Mouse (Mus musculus) neural tube, embryonic 15.5 days (tissue): Measurements from ENCODE around the gene Gpatch3. TPM values are rescaled to one million over a fixed set of nuclear protein-coding genes. Genes with fewer than 3 reads are reported as not detected.
A peak's percentile ranks its signal among the peaks of the same experiment; 100 is the strongest.

Experiments
- ATAC-seq: fragments of 200-750 bp; cut with Nextera tagmentation; 2 replicates; pipeline ENCODE4 v1.8.0; 2017; ENCODE audit warnings: mild to moderate bottlenecking, moderate TSS enrichment, moderate library complexity; ENCODE audit not compliant: low FRiP score
- H3K27ac ChIP-seq: fragments of 300-500 bp; sonication (generic); replicated peaks from 2 replicates; pipeline ENCODE4 v1.5.1; 2015; ENCODE audit warnings: mild to moderate bottlenecking, inconsistent platforms
- H3K27me3 ChIP-seq: fragments of 300-500 bp; sonication (generic); replicated peaks from 2 replicates; pipeline ENCODE4 v1.6.1; 2015; ENCODE audit warnings: inconsistent platforms
- H3K36me3 ChIP-seq: fragments of 300-500 bp; sonication (generic); 2 replicates; pipeline ENCODE4 v1.6.1; 2015; ENCODE audit warnings: inconsistent platforms
- H3K4me1 ChIP-seq: fragments of 300-500 bp; sonication (generic); 2 replicates; pipeline ENCODE4 v1.6.1; 2015; ENCODE audit warnings: inconsistent platforms
- H3K4me2 ChIP-seq: fragments of 300-500 bp; sonication (generic); 2 replicates; pipeline ENCODE4 v1.6.1; 2015; ENCODE audit warnings: inconsistent platforms, mild to moderate bottlenecking, moderate library complexity
- H3K4me3 ChIP-seq: fragments of 300-500 bp; sonication (generic); replicated peaks from 2 replicates; pipeline ENCODE4 v1.5.1; 2015; ENCODE audit warnings: mild to moderate bottlenecking, inconsistent platforms
- H3K9ac ChIP-seq: fragments of 300-500 bp; sonication (generic); replicated peaks from 2 replicates; pipeline ENCODE4 v1.6.1; 2015; ENCODE audit warnings: mild to moderate bottlenecking, inconsistent platforms
- H3K9me3 ChIP-seq: fragments of 300-500 bp; sonication (generic); replicated peaks from 2 replicates; pipeline ENCODE4 v1.6.1; 2016; ENCODE audit warnings: inconsistent platforms
- WGBS: fragments of 180-500 bp; shearing (Covaris S2); methylation state at CpG from one replicate; pipeline ENCODE4 v1.1.7; 2015; ENCODE audit warnings: mixed read lengths; 5-methylcytosine and 5-hydroxymethylcytosine counted together
- polyA plus RNA-seq: library from polyadenylated mRNA; unstranded; fragments of >200 nt; fragmentation: Nextera tagmentation; extraction: Ambion mirVana; gene quantifications from 2 replicates; pipeline ENCODE4 v1.2.1, GENCODE M21; 2015

Gpatch3 gene
- polyA plus RNA-seq, result 5.8 TPM in 2 replicates

DNA sequence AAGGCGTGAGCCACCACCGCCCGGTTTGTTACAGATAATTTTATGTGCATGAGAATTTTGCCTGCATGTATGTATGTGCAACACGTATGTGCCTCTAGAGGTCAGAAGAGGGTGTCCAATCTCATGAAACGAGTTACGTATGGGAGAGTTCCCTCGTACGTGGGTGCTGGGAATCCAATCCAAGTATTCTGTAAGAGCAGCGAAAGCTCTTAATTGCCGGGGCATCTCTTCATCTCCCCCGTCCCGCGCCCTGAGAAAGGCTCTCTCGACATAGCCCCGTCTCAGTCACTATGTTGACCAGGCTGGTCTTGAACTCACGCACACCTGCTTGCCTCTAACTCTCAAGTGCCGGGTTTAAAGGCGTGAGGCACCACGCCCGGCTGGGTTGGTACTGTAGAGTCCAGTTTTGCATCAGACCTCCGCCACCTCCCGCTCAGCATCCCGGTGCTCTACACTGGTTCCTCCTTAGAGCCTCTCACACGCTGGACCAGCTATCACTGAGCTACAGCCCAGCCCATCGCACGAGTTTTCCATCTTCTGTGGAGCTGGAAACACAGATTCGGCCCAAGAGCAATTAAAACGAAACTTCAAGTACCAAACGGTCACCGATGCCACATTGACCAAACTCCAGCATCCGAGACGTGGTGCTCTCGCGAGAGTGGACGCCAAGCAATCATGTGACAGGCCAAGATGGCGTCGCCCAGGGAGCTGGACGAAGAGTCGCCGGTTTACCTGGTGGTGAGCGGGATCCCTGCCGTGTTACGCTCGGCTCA lies at the start of gene Gpatch3:
Gene Gpatch3 (plus strand): TSS at position 676 of the 773 bp plus-strand sequence.
- peak within 1 kb of the TSS; percentile 95 for H3K4me3 ChIP-seq
- H3K27me3 ChIP-seq, result no peaks in the 10 kb centered on the region
- peaks cover 16% of the 10 kb centered on the region for H3K36me3 ChIP-seq
- peak; percentile 94 for ATAC-seq
- 5% methylated on average over 44 of the region's 44 CpGs for WGBS
- H3K9ac ChIP-seq, result peak within 1 kb of the TSS; percentile 84
- peak within 1 kb of the TSS; percentile 82 for H3K4me2 ChIP-seq
- H3K27ac ChIP-seq, result peak within 1 kb of the TSS; percentile 84
- H3K9me3 ChIP-seq, result no peaks in the 10 kb centered on the region
- H3K4me1 ChIP-seq, result peaks cover 16% of the 10 kb centered on the region

DNA sequence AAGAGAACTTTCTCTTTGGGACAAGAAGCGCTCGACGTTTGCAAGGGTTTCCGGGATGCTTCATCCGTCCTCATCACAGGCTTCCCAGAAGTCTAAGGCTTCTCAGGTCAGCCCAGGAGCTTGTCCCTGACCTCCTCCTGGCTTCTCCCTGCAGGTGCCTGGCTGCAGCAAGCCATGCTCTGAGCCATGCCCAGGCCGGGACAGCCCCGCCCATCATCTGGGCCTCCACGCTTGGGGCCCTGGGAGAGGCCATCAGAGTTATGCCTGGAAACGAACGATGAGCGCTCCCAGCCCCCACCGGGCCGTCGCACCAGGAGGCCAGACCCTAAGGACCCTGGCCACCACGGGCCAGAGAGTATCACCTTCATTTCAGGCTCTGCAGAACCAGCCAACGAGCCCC lies 46.8 kb upstream of the Gpatch3 start:
- H3K9ac ChIP-seq, result no peak overlapping the region
- H3K4me3 ChIP-seq, result no peak overlapping the region
- no peaks in the 10 kb centered on the region for H3K4me1 ChIP-seq
- WGBS, result 78% methylated on average over 16 of the region's 16 CpGs
- no peaks in the 10 kb centered on the region for H3K9me3 ChIP-seq
- no peak overlapping the region for H3K4me2 ChIP-seq
- no peak for ATAC-seq
- H3K36me3 ChIP-seq, result peaks cover 49% of the 10 kb centered on the region
- no peaks in the 10 kb centered on the region for H3K27me3 ChIP-seq
- no peak overlapping the region for H3K27ac ChIP-seq

DNA sequence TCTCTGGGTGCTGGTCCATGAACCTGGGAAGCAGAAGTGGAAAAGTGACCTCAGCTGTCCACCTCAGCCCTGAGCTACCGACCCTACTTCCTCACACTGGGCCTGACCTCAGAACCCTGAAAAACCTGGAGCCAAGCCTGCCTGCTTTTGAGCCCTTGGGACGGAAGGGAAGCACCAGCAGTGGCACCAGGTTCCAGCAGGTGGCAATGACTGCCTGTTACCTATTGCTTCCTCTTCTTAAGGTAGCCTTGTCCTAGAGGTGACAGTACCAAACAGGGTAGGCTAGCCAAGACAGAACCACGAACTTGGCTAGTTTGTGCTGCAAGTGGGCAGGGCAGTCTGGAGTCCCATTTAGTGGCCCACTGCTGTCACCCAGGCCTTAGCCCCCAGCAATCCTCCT lies 41.8 kb upstream of the Gpatch3 start:
- H3K27ac ChIP-seq, result no peak overlapping the region
- H3K27me3 ChIP-seq, result no peaks in the 10 kb centered on the region
- 88% methylated on average over 3 of the region's 3 CpGs for WGBS
- no peak overlapping the region for H3K4me2 ChIP-seq
- ATAC-seq, result no peak
- no peaks in the 10 kb centered on the region for H3K9me3 ChIP-seq
- H3K4me3 ChIP-seq, result no peak overlapping the region
- H3K36me3 ChIP-seq, result peaks cover 86% of the 10 kb centered on the region
- H3K9ac ChIP-seq, result no peak overlapping the region
- no peaks in the 10 kb centered on the region for H3K4me1 ChIP-seq

DNA sequence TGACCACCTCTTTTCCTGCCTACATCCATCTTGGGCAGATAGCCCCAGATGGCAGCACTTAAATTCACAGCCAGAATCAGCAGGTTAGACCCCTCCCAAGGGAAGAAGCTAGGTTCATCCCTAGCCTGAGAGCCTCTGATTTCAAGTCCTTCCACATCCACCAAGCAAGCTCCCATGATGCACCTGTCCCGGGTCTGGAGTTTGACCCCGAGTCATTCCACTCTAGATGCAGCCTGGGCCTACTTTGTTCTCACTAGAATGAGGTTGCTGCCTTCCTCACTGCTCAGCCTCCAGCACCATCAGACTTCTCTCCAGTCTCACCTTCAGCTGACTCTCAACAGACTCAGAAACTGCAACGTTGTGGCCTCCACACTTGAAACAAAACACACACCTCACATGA lies 38.5 kb upstream of the Gpatch3 start:
- Histone ChIP-seq H3K9ac (no peak overlapping the region), H3K9me3 (no peaks in the 10 kb centered on the region), H3K4me3 (no peak overlapping the region), H3K36me3 (peaks cover 77% of the 10 kb centered on the region), H3K27ac (no peak overlapping the region), H3K4me1 (no peaks in the 10 kb centered on the region), H3K4me2 (no peak overlapping the region), H3K27me3 (no peaks in the 10 kb centered on the region)
- no peak for ATAC-seq
- WGBS, result 87% methylated on average over 3 of the region's 3 CpGs

DNA sequence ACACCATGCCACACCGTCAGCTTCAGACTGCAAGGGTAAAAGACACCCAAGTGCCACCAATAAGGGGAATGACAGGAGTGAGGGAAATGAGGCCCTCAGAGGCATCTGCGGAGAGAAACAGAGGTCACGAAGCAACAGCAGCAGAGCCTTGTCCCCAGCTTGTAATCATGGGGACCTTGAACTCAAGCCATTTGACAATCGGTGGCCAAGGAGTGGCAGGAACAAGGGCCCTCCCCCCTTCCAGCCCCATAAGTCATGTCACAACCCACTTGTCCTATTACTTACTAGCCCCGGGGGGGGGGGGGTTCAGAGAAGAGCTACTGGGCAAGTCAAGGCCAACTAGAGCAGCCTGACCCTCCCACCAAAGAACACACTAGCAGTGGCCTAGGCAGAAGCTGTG lies 37.9 kb upstream of the Gpatch3 start:
- H3K4me2 ChIP-seq, result no peak overlapping the region
- H3K9me3 ChIP-seq, result no peaks in the 10 kb centered on the region
- 92% methylated on average over 5 of the region's 5 CpGs for WGBS
- no peaks in the 10 kb centered on the region for H3K27me3 ChIP-seq
- H3K4me1 ChIP-seq, result no peaks in the 10 kb centered on the region
- no peak overlapping the region for H3K4me3 ChIP-seq
- peaks cover 76% of the 10 kb centered on the region for H3K36me3 ChIP-seq
- H3K9ac ChIP-seq, result no peak overlapping the region
- no peak overlapping the region for H3K27ac ChIP-seq
- ATAC-seq, result no peak

DNA sequence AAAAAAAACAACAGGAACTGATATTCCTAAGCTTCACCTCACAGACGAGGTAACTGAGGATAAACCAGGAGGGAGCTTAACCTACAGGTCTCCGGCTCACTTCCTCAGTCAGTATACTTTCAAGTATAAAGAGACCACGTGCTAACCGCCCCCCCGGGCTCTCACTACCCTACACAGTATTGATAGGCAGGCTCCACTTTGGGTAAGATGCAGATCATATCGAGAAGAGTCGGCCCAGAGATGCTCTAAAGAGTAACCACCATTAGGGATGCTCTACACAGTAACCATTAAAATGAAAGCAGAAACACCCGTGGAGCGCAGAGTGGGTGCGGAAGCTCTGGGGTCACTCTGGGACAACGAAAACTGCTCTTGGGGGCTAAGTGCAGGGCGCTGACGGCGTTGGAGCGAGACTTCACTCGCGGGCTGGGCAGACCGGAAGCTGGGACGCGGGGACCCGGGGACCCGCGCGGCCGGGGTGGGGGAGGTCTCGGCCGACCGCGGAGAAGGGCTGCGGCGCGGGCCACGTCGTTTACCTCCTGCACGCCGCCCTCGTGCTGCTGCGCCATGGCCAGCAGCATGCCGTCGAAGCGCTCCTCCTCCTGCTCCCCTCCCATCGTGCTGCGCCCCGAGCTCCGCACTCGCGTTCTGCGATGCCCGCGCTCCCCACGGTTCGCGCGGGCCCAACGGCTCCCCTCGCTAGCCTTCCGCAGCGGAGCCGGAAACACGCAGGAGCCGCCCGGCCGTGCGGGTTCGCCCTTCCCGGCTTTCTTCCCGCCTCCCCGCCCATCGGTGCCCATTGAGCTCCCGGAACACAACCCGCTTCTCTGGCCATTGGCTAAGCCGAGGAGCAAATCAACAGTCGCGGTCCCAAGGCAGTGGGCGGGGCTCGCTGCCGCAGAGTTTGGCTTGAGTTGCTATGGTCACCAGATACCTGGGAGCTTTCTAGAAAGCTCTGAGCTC lies 29.0 kb upstream of the Gpatch3 start, which contains the start of gene Nudc:
Gene Nudc (minus strand): TSS at position 725 of the 960 bp plus-strand sequence.
- H3K9me3 ChIP-seq, result no peaks in the 10 kb centered on the region
- H3K27ac ChIP-seq, result peak within 1 kb of the TSS; percentile 89
- under 1% methylated on average over 67 of the region's 77 CpGs for WGBS
- peak within 1 kb of the TSS; percentile 79 for H3K4me2 ChIP-seq
- H3K27me3 ChIP-seq, result no peaks in the 10 kb centered on the region
- H3K4me1 ChIP-seq, result peaks cover 24% of the 10 kb centered on the region
- peak within 1 kb of the TSS; percentile 74 for H3K9ac ChIP-seq
- peak within 1 kb of the TSS; percentile 77 for H3K4me3 ChIP-seq
- ATAC-seq, result peak; percentile 98
- peaks cover 20% of the 10 kb centered on the region for H3K36me3 ChIP-seq

DNA sequence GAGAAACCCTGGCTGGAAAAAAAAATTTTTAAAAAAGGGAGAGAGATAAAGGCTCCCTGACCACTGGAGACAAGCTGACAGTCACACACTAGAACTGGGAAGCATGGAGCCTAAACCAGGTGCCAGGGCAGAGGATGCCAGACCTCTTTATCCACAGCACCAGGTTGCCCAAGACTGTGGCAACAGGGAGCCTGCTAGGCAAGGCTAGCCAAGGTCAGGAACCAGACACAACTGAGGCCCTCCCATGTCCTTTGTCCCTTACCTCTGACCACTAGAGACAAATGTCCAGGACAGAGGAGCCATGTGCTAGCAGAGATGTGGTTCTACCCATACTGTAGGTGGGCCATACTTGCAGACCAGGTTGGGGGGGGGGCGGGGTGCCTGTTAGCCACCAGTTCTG lies 22.5 kb upstream of the Gpatch3 start:
- no peak overlapping the region for H3K27ac ChIP-seq
- no peak overlapping the region for H3K4me3 ChIP-seq
- no peaks in the 10 kb centered on the region for H3K27me3 ChIP-seq
- H3K4me1 ChIP-seq, result no peaks in the 10 kb centered on the region
- no peak for ATAC-seq
- H3K9ac ChIP-seq, result no peak overlapping the region
- no peaks in the 10 kb centered on the region for H3K36me3 ChIP-seq
- H3K4me2 ChIP-seq, result no peak overlapping the region
- no peaks in the 10 kb centered on the region for H3K9me3 ChIP-seq
- 90% methylated on average over 1 of the region's 1 CpGs for WGBS

DNA sequence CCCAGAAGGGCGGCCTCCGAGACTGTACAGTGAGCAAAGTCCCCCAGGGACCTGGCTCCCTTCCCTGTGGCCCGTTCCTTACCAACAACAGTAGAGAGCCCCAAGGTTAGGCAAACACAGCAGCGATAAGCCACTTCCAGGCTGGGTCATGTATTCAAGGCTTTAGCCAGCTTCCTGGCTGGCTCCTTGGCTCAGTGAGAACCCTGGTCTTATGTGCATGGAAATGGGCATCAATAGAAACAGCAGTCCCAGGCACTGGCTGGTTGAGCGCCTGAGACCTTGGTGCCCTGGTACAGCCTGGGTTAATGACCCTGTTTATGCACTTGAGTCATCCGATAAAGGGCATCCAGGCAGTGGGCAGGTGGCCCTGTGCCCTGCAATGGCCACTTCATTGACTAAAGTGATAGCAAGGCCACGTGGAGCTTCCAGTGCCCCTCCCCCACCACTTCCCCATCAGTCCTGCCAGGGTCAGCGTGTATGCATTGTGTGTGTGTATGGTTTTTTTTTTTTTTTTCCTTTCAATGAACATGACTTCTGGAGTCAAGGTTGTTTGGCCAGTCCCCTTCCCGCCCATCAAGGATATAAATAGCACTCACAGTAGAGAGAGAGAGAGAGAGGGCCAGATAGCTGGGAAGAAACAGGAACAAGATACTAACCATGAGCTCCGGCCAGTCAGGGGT lies 21.6 kb upstream of the Gpatch3 start, which contains the start of gene Nr0b2:
Gene Nr0b2 (plus strand): TSS at position 609 of the 680 bp plus-strand sequence.
- Histone ChIP-seq H3K27ac (no peak within 1 kb of the TSS), H3K36me3 (no peaks in the 10 kb centered on the region), H3K4me2 (no peak within 1 kb of the TSS), H3K9ac (no peak within 1 kb of the TSS), H3K27me3 (no peaks in the 10 kb centered on the region), H3K4me1 (no peaks in the 10 kb centered on the region), H3K9me3 (no peaks in the 10 kb centered on the region), H3K4me3 (no peak within 1 kb of the TSS)
- no peak for ATAC-seq
- 73% methylated on average over 10 of the region's 10 CpGs for WGBS

DNA sequence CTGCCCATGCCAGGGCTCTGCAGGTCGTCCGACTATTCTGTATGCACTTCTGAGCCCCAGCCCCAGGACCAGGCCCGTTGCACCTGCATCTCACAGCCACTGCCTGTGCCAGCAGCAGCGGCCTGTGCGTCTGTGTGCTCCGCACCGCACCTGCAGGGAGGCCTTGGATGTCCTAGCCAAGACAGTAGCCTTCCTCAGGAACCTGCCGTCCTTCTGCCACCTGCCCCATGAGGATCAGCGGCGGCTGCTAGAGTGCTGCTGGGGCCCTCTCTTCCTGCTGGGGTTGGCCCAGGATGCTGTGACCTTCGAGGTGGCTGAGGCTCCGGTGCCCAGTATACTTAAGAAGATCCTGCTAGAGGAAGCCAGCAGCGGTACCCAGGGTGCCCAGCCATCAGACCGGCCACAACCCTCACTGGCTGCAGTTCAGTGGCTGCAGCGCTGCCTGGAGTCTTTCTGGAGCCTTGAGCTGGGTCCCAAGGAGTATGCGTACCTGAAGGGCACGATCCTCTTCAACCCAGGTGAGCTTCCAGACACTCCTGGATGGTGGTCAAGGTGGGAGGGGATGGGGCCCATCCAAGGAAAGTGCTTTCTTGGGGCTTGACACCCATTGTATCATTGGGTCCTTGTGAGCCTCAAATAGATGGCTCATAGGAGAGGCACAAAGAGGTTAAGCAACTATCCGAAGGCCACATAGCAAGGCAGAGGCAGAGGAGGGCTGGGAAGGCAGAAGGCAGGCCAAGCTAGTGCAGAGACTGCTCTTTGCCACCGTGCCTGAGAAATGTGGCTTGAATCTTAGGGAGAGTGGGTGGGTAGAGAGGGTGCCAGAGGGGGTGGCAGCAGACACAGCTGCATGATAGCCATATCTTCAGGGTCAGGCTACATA lies 20.9 kb upstream of the Gpatch3 start:
- Histone ChIP-seq H3K9me3 (no peaks in the 10 kb centered on the region), H3K36me3 (no peaks in the 10 kb centered on the region), H3K27ac (no peak overlapping the region), H3K9ac (no peak overlapping the region), H3K4me3 (no peak overlapping the region), H3K4me2 (no peak overlapping the region), H3K4me1 (no peaks in the 10 kb centered on the region), H3K27me3 (no peaks in the 10 kb centered on the region)
- WGBS, result 81% methylated on average over 19 of the region's 19 CpGs
- no peak for ATAC-seq

DNA sequence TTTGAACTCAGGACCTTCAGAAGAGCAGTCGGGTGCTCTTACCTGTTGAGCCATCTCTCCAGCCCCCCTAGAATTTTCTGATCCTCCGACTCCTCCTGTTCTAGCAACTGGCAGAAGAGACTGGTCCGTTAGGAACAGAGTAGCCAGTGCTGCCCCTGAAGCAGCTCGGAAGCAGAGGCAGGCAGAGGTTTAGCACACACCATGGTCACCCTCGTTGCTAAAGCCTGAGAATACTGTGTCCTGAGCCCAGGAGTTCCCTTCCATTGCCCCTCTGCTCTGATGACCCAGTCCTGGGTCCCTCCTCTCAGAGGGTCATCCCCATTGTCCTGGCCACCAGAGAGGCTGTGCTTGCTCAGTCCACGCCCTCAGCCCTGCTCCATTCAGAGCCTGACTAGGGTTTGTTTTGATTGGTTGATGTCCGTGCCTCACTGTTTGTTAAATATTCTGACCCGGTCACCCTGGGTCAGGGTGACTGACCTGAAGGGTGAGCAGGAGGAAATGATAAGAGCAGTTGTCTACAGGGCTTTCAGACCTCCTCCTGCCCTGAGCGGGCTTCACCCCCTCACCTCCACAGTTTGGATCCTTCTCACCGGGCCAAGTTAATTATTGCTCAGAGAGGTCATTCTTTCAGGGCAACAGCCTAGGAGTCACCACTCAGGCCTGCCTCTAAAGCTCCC lies 17.4 kb upstream of the Gpatch3 start:
- H3K27ac ChIP-seq, result no peak overlapping the region
- H3K4me2 ChIP-seq, result no peak overlapping the region
- H3K9me3 ChIP-seq, result no peaks in the 10 kb centered on the region
- no peaks in the 10 kb centered on the region for H3K4me1 ChIP-seq
- no peak for ATAC-seq
- H3K27me3 ChIP-seq, result no peaks in the 10 kb centered on the region
- no peaks in the 10 kb centered on the region for H3K36me3 ChIP-seq
- no peak overlapping the region for H3K4me3 ChIP-seq
- H3K9ac ChIP-seq, result no peak overlapping the region
- 28% methylated on average over 10 of the region's 10 CpGs for WGBS
